Mouse (Mus musculus): Measurements from ENCODE around the gene Adssl1. TPM values are rescaled to one million over a fixed set of nuclear protein-coding genes. Genes with fewer than 3 reads are reported as not detected.

The Adssl1 gene
- total RNA-seq (2017): 81.5 to 125 TPM (median 102 TPM) in 3 replicates

GRCm38 (mm10) chr12:112619686-112620353 is at the start of gene Adssl1:
Adssl1 (plus strand) TSS chr12:112620045.
- peak; percentile 40 for ATAC-seq (replicated peaks; ENCODE audit: insufficient number of reproducible peaks, low FRiP score, low TSS enrichment, poor library complexity, severe bottlenecking)

DNA sequence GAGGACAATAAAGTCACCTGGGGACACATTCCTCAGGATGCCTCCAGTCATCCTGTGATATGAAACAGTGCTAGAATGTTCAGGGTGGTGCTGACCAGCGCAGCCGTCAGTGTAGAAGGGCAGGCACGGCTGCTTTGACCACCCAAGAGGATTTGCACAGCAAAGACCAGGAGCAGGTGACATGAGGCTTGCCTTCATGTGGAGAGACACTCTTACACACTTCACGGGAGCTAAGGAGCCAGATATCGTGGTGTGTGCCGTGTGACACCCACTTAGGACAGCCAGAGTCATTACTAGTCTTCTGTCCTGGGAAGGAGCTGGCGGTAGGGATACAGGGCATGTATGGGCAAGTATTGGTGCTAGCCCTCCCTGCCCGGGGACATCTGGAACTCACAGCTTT is 49.7 kb upstream of the Adssl1 start:
- ATAC-seq (replicated peaks; ENCODE audit: insufficient number of reproducible peaks, low FRiP score, low TSS enrichment, poor library complexity, severe bottlenecking): no peak

- ATAC-seq (replicated peaks; ENCODE audit: insufficient number of reproducible peaks, low FRiP score, low TSS enrichment, poor library complexity, severe bottlenecking): no peak
These were observed 48.8 kb upstream of the Adssl1 start for GRCm38 (mm10) chr12:112571064-112571463.

DNA sequence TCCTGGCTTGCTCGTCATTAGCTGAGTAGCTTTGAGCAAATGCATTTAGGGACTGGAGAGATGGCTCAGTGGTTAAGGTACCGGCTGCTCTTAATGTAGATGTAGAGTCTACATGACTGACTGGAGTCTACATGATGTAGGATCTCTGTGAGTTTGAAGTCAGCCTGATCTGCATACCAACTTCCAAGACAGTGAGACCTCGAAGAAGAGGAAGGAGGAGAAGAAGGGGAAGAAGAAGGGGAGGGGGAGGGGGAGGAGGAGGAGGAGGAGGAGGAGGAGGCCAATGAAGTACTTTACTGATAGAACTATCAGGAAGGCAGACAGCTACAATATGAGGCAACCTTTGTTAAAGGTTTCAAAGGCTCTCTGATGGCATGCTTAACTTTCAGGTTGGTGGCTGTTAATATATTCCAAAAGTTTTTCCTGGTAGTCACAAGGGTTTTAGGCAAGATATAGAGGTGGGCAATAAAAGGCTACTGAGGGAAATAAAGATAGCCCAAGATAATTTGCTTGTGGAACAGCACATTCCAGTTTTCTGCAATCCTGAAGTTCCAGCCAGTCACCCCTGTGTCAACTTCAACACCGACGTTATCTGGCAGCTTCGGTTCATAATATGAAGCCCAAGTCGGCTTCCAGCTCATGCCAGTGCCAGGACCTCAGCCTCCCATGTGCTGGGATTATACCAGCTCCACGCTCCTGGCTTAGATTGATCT is 44.4 kb upstream of the Adssl1 start:
- ATAC-seq (replicated peaks; ENCODE audit: insufficient number of reproducible peaks, low FRiP score, low TSS enrichment, poor library complexity, severe bottlenecking): no peak

- ATAC-seq (replicated peaks; ENCODE audit: insufficient number of reproducible peaks, low FRiP score, low TSS enrichment, poor library complexity, severe bottlenecking): no peak
These were observed 43.5 kb upstream of the Adssl1 start for GRCm38 (mm10) chr12:112576341-112576740.

- ATAC-seq (replicated peaks; ENCODE audit: insufficient number of reproducible peaks, low FRiP score, low TSS enrichment, poor library complexity, severe bottlenecking): no peak
These were observed 43.1 kb upstream of the Adssl1 start for GRCm38 (mm10) chr12:112576749-112577148.

GRCm38 (mm10) chr12:112578296-112579090 is 41.4 kb upstream of the Adssl1 start:
- ATAC-seq (replicated peaks; ENCODE audit: insufficient number of reproducible peaks, low FRiP score, low TSS enrichment, poor library complexity, severe bottlenecking): no peak

DNA sequence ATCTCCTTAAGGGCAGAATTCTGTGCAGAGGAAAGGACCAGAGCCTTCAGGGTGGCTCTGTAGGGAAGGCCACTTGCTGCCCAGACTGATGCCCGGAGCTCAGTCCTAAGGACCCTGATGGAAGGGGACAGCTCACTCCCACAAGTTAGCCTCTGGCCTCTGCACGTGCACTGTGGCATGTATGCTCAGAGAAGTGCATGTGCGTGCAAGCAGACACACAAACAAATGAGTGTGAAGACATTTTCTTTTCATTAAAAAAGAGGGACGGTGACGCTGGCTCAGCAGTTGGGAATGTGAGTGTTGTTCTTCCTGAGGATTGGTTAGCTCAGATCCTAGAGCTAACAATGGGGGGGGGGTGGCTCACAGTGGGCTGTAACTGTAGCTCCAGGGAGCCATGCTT is 40.4 kb upstream of the Adssl1 start:
- no peak for ATAC-seq (replicated peaks; ENCODE audit: insufficient number of reproducible peaks, low FRiP score, low TSS enrichment, poor library complexity, severe bottlenecking)

DNA sequence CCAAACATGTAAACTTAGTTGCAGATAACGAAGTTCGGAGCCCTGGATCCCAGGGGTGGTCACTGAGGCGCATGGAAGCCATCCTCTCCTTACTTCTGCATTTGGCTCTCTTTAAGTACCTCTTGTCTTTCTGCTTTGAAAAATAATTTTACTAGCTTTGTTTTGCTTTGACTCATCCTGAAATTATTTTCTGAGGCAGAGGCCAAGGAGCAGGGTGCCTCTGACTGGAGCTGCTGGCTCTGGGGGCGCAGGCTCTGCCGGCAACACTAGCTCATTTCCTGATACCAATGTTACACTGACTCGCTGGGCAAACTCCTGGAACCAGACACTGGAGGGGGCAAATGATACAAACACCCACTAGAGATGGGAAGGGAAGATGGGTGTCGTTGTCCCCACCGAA is 39.9 kb upstream of the Adssl1 start:
- no peak for ATAC-seq (replicated peaks; ENCODE audit: insufficient number of reproducible peaks, low FRiP score, low TSS enrichment, poor library complexity, severe bottlenecking)

GRCm38 (mm10) chr12:112581113-112581512 is 38.7 kb upstream of the Adssl1 start:
- ATAC-seq (replicated peaks; ENCODE audit: insufficient number of reproducible peaks, low FRiP score, low TSS enrichment, poor library complexity, severe bottlenecking): peak; percentile 57

- ATAC-seq (replicated peaks; ENCODE audit: insufficient number of reproducible peaks, low FRiP score, low TSS enrichment, poor library complexity, severe bottlenecking): no peak
These were observed 34.9 kb upstream of the Adssl1 start for GRCm38 (mm10) chr12:112584954-112585353.

GRCm38 (mm10) chr12:112585924-112586538 is 33.8 kb upstream of the Adssl1 start:
- ATAC-seq (replicated peaks; ENCODE audit: insufficient number of reproducible peaks, low FRiP score, low TSS enrichment, poor library complexity, severe bottlenecking): no peak

- ATAC-seq (replicated peaks; ENCODE audit: insufficient number of reproducible peaks, low FRiP score, low TSS enrichment, poor library complexity, severe bottlenecking): no peak
These were observed 32.4 kb upstream of the Adssl1 start for GRCm38 (mm10) chr12:112587125-112588124.

- peak; percentile 15 for ATAC-seq (replicated peaks; ENCODE audit: insufficient number of reproducible peaks, low FRiP score, low TSS enrichment, poor library complexity, severe bottlenecking)
These were observed 31.2 kb upstream of the Adssl1 start, which contains the start of gene Inf2 for GRCm38 (mm10) chr12:112588426-112589256. Inf2 (plus strand) TSS chr12:112588784.

DNA sequence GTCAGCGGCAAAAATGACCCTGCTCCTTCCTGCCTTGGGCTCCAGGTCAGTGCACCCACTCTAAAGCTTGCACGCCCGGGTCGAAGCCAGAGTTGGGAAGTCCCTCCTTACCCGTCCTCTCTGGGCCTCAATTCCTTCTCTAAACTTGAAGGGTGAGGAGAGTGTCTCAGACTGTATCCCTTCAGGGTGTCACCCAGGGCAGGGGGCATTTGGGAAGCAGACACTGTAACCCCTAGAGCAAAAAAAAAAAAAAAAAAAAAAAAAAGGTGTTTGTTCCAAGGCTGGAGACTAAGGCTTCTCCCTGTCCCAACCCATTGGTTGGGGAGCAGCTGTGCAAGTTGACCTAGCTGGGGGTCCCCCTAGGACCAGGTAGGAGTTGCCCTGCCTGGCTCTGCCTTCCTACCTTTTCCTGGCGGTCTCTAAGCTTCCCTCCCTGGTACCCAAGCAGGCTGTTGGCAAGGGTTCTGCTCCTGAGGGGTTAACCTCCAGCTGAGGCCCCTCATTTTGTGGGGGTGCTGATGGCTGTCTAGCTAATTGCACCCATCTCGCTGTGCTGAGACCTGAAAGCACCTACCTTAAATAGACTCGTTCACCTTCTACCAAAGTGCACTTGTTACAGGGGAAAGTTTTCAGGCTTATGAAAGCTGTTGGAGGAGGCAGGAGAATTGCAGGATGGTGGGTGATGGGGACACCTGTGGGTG is 30.2 kb upstream of the Adssl1 start:
- no peak for ATAC-seq (replicated peaks; ENCODE audit: insufficient number of reproducible peaks, low FRiP score, low TSS enrichment, poor library complexity, severe bottlenecking)

- no peak for ATAC-seq (replicated peaks; ENCODE audit: insufficient number of reproducible peaks, low FRiP score, low TSS enrichment, poor library complexity, severe bottlenecking)
These were observed 29.1 kb upstream of the Adssl1 start for GRCm38 (mm10) chr12:112590566-112591239.
